Mouse (Mus musculus): ENCODE results near the gene Susd4. TPM values are rescaled to one million over a fixed set of nuclear protein-coding genes. Genes with fewer than 3 reads are reported as not detected.

Susd4 gene
- polyA plus RNA-seq, 1 experiment from 2014 or later, result 11.7 TPM

DNA sequence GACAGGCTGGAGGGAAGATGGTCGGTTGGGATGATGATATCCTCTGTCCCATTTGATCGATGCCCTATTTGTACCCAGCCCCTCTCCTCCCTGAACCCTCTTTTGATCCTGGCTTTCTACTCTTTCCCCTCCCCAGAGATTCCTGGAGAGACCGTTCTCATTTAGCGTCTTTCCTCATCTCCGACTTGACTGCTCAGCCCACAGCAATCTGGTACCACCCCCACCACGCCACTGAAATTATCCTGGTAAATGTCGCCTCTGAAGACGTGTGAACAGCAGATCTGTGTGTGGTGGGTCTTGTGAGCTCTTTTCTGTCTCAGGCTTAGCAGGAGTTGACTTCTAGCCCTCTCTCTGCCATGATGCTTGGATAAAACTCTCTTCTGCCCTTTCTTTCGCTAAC is 31.0 kb downstream of the Susd4 start:
- no peak for DNase-seq (ENCODE audit: low spot score)
- WGBS, result 89% methylated on average over 9 of the region's 9 CpGs
- H3K4me1 ChIP-seq, result peaks cover 10% of the 10 kb centered on the region
- H3K27me3 ChIP-seq (ENCODE audit: low read depth, poor library complexity, severe bottlenecking), result no peaks in the 10 kb centered on the region
- H3K27ac ChIP-seq, result no peak overlapping the region
- H3K9me3 ChIP-seq (replicated peaks), result no peaks in the 10 kb centered on the region
- no peaks in the 10 kb centered on the region for H3K36me3 ChIP-seq
- H3K4me3 ChIP-seq, result no peak overlapping the region

DNA sequence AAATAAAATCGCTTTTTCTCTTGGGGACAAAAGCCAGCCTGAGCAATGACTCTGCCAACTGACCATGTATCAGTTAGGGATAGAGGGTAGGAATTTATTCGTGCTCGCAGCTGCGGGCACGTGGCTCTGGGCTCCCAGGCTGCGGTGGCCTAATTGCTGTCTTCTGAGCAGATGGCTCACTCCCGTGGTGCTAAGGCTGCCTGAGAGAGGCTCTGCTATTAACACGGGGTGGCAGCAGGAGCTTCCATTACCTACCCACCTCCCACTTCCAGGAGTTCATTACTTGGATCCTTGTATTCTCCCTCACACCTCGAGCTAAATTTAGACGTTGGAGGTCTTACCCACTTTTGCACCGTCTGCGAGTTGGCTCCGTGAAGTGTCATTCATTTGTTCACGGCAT is 33.4 kb downstream of the Susd4 start:
- H3K36me3 ChIP-seq, result no peaks in the 10 kb centered on the region
- DNase-seq (ENCODE audit: low spot score), result no peak
- no peaks in the 10 kb centered on the region for H3K9me3 ChIP-seq (replicated peaks)
- 62% methylated on average over 14 of the region's 14 CpGs for WGBS
- H3K4me1 ChIP-seq, result peaks cover 9% of the 10 kb centered on the region
- no peak overlapping the region for H3K27ac ChIP-seq
- no peak overlapping the region for H3K4me3 ChIP-seq
- no peaks in the 10 kb centered on the region for H3K27me3 ChIP-seq (ENCODE audit: low read depth, poor library complexity, severe bottlenecking)

DNA sequence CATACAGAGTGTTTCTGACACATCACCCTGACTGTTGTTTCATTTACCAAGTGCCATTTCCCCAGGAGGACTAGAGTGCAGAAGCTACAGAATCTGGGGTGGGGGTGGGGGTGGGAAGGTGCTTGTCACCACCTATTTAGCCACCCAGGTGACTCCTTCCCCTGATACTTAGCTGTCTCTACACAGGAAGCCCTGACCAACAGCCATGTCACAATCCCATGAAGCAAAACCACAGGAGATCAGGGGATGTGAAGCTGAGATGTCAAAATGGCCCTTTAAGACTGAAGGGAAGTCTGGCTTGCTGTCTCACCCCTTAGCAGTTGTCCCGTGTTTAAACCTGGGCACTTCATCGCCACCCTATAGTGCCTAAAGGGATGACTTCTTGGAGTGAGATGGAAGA is 37.9 kb downstream of the Susd4 start:
- H3K9me3 ChIP-seq (replicated peaks), result no peaks in the 10 kb centered on the region

DNA sequence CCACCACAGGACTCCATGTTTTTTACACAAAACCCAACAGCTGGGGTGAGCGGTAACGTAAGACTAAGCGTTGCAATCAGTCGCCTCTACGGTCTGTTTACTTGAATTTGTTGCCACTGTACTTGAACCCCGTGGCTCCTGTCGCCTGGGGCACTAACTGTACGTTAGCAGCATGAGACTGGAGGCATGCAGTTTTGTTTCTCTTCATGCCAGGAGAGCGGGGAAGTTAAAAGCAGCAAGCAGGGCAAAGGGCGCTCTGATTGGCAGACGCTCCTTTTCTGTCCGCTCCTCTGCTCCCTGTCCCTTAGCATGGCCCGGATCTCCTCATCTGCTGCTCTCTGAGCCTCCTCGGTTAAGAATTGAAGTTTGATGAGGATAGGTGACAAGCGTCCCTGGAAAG is 39.2 kb downstream of the Susd4 start:
- DNase-seq (ENCODE audit: low spot score), result no peak
- H3K9me3 ChIP-seq (replicated peaks), result no peaks in the 10 kb centered on the region
- H3K36me3 ChIP-seq, result no peaks in the 10 kb centered on the region
- H3K27ac ChIP-seq, result no peak overlapping the region
- whole genome bisulfite sequencing, result 88% methylated on average over 15 of the region's 15 CpGs
- H3K4me1 ChIP-seq, result no peaks in the 10 kb centered on the region
- no peaks in the 10 kb centered on the region for H3K27me3 ChIP-seq (ENCODE audit: low read depth, poor library complexity, severe bottlenecking)
- no peak overlapping the region for H3K4me3 ChIP-seq

More for the DNA sequence above, 37.9 kb downstream of the Susd4 start:
- H3K36me3 ChIP-seq, result no peaks in the 10 kb centered on the region
- no peak for DNase-seq (ENCODE audit: low spot score)
- no peaks in the 10 kb centered on the region for H3K4me1 ChIP-seq
- 87% methylated on average over 2 of the region's 2 CpGs for WGBS
- H3K27ac ChIP-seq, result no peak overlapping the region
- H3K27me3 ChIP-seq (ENCODE audit: low read depth, poor library complexity, severe bottlenecking), result no peaks in the 10 kb centered on the region
- H3K4me3 ChIP-seq, result no peak overlapping the region

DNA sequence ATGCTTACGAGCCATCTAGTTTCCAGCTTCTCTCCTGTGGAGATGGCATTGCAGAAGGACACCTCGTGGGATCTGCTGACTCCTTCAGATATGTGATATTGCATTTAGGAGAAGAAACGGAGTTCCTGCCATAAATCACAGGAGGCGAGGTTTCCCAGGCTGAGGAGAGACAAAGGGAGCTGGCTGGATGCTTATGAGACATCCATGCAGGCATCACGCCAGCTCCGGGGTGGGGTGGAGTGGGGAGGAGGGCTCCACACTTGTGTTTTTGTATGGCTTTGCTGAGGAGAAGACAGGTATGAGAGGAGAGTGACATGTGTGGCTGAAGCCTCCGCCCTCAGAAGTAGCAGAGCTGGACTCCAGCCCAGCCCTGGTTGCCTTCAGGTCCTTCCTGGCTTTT is 50.3 kb downstream of the Susd4 start:
- WGBS, result 83% methylated on average over 7 of the region's 7 CpGs
- H3K4me3 ChIP-seq, result no peak overlapping the region
- H3K36me3 ChIP-seq, result no peaks in the 10 kb centered on the region
- H3K4me1 ChIP-seq, result peaks cover 29% of the 10 kb centered on the region
- no peaks in the 10 kb centered on the region for H3K9me3 ChIP-seq (replicated peaks)
- no peak for DNase-seq (ENCODE audit: low spot score)
- H3K27ac ChIP-seq, result no peak overlapping the region
- no peaks in the 10 kb centered on the region for H3K27me3 ChIP-seq (ENCODE audit: low read depth, poor library complexity, severe bottlenecking)

DNA sequence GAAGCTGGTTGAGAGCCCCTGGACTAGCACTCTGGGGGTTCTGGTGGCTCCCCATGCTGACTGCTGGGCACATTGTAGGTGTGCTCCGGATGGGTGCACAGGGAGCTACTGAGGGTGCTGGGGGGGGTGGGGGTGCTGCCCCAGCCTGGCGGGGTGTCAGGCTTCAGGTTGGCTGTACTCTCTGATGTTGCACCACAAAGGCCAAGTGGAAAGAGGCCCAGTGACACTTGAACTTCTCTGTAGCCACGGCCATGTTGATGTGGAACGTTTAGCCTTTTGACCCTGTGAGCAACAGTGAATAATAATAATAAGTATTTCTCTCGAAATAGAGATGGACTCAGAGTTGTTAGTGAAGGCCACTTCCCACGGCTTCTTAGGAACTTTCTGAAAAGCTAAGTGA is 50.9 kb downstream of the Susd4 start:
- H3K27ac ChIP-seq, result no peak overlapping the region
- no peaks in the 10 kb centered on the region for H3K9me3 ChIP-seq (replicated peaks)
- no peak for DNase-seq (ENCODE audit: low spot score)
- peaks cover 32% of the 10 kb centered on the region for H3K4me1 ChIP-seq
- 94% methylated on average over 6 of the region's 6 CpGs for WGBS
- H3K4me3 ChIP-seq, result no peak overlapping the region
- H3K36me3 ChIP-seq, result no peaks in the 10 kb centered on the region
- no peaks in the 10 kb centered on the region for H3K27me3 ChIP-seq (ENCODE audit: low read depth, poor library complexity, severe bottlenecking)

DNA sequence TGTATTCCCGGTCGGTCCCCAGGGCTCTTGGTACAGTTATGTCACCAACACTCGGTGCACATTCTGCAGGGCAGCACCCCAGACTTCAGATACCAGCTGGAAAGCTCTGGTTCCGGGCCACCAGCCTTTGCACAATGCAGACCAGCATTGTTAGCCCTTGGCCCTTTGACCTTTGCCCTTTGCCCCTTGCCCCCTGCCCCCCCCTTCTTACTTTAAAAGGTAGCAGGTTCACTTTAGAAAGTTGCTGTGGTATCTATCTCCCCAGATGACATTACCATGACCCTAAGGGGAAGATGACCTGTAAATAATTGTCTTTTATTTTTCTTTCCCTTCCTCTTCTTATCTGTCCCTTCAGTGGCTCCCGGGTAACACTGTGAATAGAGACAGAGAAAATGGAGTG is 53.4 kb downstream of the Susd4 start:
- Histone ChIP-seq H3K27ac (no peak overlapping the region), H3K36me3 (no peaks in the 10 kb centered on the region), H3K4me3 (no peak overlapping the region), H3K27me3 (ENCODE audit: low read depth, poor library complexity, severe bottlenecking) (no peaks in the 10 kb centered on the region), H3K4me1 (peaks cover 32% of the 10 kb centered on the region), H3K9me3 (replicated peaks) (no peaks in the 10 kb centered on the region)
- no peak for DNase-seq (ENCODE audit: low spot score)
- WGBS, result 76% methylated on average over 5 of the region's 5 CpGs

DNA sequence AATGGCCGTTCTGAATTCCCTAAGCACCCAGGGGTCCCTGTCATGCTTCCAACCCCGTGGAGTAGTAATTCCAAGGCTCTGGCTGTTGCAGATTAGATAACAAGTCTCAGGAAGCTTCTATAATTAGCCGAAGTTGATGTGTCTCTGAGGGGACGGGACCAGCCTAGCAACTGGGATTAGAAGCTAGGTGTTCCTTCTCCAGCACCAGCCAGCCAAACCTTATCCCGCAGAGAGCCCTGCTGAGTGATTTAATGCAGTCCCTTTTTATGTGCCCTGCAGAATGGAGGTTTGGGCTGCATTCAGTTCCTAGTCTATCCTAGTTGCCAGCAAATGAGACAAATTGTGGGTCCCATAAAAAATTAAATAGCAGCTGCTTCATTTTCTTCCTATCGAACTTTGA is 54.0 kb downstream of the Susd4 start:
- no peaks in the 10 kb centered on the region for H3K36me3 ChIP-seq
- H3K4me3 ChIP-seq, result no peak overlapping the region
- H3K27me3 ChIP-seq (ENCODE audit: low read depth, poor library complexity, severe bottlenecking), result no peaks in the 10 kb centered on the region
- no peaks in the 10 kb centered on the region for H3K9me3 ChIP-seq (replicated peaks)
- 39% methylated on average over 6 of the region's 6 CpGs for WGBS
- no peak for DNase-seq (ENCODE audit: low spot score)
- H3K27ac ChIP-seq, result no peak overlapping the region
- H3K4me1 ChIP-seq, result peaks cover 32% of the 10 kb centered on the region

DNA sequence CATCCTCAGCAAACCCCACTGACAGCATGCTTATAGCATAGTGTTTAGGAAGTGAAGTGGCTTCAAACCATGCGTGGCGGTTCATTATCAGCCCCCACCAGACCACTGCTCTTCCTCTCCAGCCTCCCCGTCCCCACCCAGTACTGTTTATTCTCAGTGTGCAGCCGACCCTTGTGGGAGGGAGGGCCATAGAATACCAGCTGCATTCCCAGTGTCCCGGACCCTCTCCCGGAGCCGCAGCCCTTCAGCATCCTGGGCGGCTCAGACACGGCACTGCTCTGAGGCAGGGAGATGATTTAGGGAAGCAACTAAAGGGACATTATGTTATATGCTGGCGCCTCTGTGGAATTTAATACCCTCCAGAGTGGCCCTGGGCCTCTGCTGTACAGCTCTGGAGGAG is 55.3 kb downstream of the Susd4 start:
- Histone ChIP-seq H3K27me3 (ENCODE audit: low read depth, poor library complexity, severe bottlenecking) (no peaks in the 10 kb centered on the region), H3K4me3 (no peak overlapping the region), H3K4me1 (peaks cover 32% of the 10 kb centered on the region), H3K9me3 (replicated peaks) (no peaks in the 10 kb centered on the region), H3K27ac (no peak overlapping the region), H3K36me3 (no peaks in the 10 kb centered on the region)
- DNase-seq (ENCODE audit: low spot score), result no peak
- 53% methylated on average over 10 of the region's 10 CpGs for WGBS

DNA sequence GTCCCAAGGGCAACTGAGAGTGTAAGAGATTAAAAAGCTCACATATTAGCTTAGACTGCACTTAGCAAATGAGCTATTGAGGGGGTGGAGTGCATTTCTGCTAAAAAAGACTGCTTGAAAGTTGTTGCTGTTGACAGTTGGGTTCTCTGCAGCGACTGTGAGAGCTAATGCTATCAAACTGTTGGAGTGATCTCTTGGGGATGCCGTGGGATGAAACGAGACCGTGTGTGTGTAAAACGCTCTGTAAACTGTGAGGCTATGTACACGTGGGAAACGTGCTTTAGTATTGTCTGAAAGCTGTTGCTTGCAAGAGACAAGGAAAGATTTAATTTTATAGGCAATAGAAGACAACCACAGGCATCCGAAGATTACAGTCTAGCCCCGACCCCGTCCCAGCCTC is 59.1 kb downstream of the Susd4 start:
- Histone ChIP-seq H3K4me1 (peaks cover 20% of the 10 kb centered on the region), H3K36me3 (no peaks in the 10 kb centered on the region), H3K27ac (no peak overlapping the region), H3K9me3 (replicated peaks) (no peaks in the 10 kb centered on the region), H3K27me3 (ENCODE audit: low read depth, poor library complexity, severe bottlenecking) (no peaks in the 10 kb centered on the region), H3K4me3 (no peak overlapping the region)
- WGBS, result 93% methylated on average over 10 of the region's 10 CpGs
- no peak for DNase-seq (ENCODE audit: low spot score)

DNA sequence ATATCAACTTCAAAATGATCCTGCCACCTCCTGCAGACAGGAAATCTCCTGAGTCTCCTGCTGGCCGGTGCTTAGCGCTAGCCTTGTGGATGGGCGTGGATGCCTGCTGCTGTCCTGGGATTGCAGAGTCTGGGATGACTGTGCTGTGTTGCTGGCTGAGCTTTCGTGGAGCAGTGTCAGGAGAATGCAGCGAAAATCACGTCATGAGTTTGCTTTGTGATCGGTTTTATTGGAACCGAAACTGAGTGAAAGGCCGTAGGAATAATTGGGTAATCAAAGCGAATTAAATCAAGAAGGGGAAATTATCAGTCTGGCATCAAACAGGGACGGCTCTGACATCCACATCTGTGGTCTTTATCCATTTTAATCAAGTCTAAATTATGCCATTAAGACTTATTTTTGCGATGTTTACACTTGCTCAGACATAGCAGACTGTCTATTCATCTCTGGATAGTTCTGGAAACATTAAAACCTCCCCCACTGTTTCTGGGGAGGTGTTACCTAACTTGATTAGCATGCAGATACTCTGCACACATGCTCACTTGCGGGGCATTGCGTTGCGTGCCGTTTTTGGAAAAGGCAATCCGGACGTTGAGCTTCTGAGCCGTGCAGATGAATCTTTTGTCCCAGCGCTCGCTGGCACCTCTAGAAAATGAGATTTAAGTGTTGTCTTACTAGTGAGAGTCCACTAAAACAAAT is 60.2 kb downstream of the Susd4 start:
- Histone ChIP-seq H3K27ac (no peak overlapping the region), H3K27me3 (ENCODE audit: low read depth, poor library complexity, severe bottlenecking) (no peaks in the 10 kb centered on the region), H3K36me3 (no peaks in the 10 kb centered on the region), H3K4me3 (no peak overlapping the region), H3K9me3 (replicated peaks) (no peaks in the 10 kb centered on the region), H3K4me1 (peaks cover 10% of the 10 kb centered on the region; the same call in 1 of the 2 replicates)
- WGBS, result 74% methylated on average over 21 of the region's 21 CpGs
- DNase-seq (ENCODE audit: low spot score), result no peak

DNA sequence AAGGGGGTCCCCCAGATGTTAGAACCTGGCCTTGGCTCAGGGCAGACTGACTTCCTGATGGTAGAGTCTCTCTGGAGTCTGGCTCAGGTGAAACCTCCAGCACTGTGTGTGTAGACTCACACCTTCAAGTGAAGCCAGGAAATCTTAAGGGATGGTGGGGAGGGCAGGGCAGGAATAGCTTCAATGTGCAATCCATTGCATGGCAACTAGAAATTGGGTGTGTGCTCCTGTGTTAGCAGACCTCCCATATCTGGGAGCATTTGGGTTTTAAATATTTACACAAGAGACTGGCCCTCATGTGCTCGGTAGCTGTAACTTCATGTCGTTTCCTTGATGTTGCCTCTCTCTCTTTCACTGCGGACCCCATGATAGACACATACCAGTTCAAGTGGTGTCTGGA is 62.9 kb downstream of the Susd4 start:
- WGBS, result 89% methylated on average over 3 of the region's 3 CpGs
- H3K36me3 ChIP-seq, result no peaks in the 10 kb centered on the region
- no peak for DNase-seq (ENCODE audit: low spot score)

DNA sequence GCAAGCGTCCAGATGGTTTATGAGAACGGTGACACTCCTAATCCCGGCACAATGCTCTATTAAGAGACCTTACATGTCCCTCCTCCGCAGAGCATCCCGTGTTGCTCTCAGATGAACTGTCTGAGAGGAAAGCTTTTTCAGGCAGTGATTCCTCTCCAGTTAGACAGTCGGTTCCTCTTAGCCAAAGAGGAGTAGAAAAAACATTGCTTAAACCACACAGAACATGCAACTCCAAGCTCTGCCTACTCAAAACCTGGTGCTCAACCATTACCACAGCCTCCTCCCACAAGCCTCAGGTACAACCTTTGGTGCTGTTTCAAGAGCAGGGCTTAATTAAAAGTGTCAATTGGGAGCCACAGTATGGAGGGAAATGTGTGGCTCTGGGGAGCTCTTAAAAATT is 74.4 kb downstream of the Susd4 start:
- WGBS, result 88% methylated on average over 6 of the region's 6 CpGs
- Histone ChIP-seq H3K4me1 (peaks cover 19% of the 10 kb centered on the region), H3K4me3 (no peak overlapping the region), H3K9me3 (replicated peaks) (no peaks in the 10 kb centered on the region), H3K27me3 (ENCODE audit: low read depth, poor library complexity, severe bottlenecking) (no peaks in the 10 kb centered on the region), H3K36me3 (no peaks in the 10 kb centered on the region), H3K27ac (no peak overlapping the region)
- DNase-seq (ENCODE audit: low spot score), result no peak

More for the DNA sequence above, 62.9 kb downstream of the Susd4 start:
- no peak overlapping the region for H3K4me3 ChIP-seq
- H3K9me3 ChIP-seq (replicated peaks), result no peaks in the 10 kb centered on the region
- H3K27me3 ChIP-seq (ENCODE audit: low read depth, poor library complexity, severe bottlenecking), result no peaks in the 10 kb centered on the region
- H3K27ac ChIP-seq, result no peak overlapping the region
- H3K4me1 ChIP-seq, result peaks cover 6% of the 10 kb centered on the region; the same call in 1 of the 2 replicates

DNA sequence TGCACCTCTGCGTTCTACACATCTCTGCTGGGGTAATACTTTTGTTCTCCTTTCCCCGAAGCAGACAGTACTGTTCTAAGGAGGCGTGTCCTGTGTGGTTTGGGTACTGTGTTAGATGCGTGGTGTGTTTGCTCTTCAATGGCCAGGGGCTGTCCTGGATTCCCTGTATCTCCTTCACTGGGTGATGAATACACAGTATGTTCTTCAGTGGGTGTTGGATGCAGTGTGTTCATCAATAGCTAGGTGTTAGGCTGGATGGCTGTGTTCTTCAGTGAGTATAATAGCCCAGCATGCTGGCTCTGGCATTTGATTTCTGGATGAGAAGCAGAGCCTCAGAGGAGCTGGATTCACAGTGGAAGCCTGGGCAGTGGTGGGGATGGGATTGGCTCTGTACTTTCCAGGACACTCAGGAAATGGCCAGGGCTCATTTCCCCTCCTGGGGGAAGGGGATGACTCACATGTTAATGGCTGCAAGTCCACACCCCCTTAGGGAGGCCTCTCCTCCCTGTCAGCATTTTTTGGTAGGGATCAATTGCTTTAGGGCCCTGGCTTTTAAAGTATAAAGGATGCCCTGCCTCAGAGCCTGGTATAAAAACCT is 75.8 kb downstream of the Susd4 start:
- Histone ChIP-seq H3K4me1 (peaks cover 19% of the 10 kb centered on the region), H3K27me3 (ENCODE audit: low read depth, poor library complexity, severe bottlenecking) (no peaks in the 10 kb centered on the region), H3K36me3 (no peaks in the 10 kb centered on the region), H3K4me3 (no peak overlapping the region), H3K9me3 (replicated peaks) (no peaks in the 10 kb centered on the region), H3K27ac (no peak overlapping the region)
- WGBS, result 86% methylated on average over 4 of the region's 4 CpGs
- DNase-seq (ENCODE audit: low spot score), result no peak
